Mouse (Mus musculus) liver, postnatal 0 days (tissue): ENCODE measurements at regions not wholly inside any gene's neighbourhood (a gene's known extent, or its start where the extent isn't known, plus 50 kb on each side); places are given as distances from the start of the nearest gene placed in this dataset.

Experiments used
- ATAC-seq: fragments of 200-750 bp; cut with Nextera tagmentation; 2 replicates; pipeline ENCODE4 v1.8.0; 2017; ENCODE audit warnings: mild to moderate bottlenecking, moderate library complexity
- DNase-seq: peaks from one replicate; pipeline ENCODE4 v3.0.0-alpha.2; 2016
- H3K27ac ChIP-seq: fragments of 300-500 bp; sonication (generic); 2 replicates; pipeline ENCODE4 v1.5.1; 2014; ENCODE audit warnings: antibody characterized with exemption, moderate library complexity, mild to moderate bottlenecking, low read depth
- H3K27me3 ChIP-seq: fragments of 300-500 bp; sonication (generic); 2 replicates; pipeline ENCODE4 v1.6.1; 2014; ENCODE audit warnings: low read length, control low read depth, mixed read lengths; ENCODE audit not compliant: insufficient read depth
- H3K36me3 ChIP-seq: fragments of 300-500 bp; sonication (generic); replicated peaks from 2 replicates; pipeline ENCODE4 v1.6.1; 2014; ENCODE audit warnings: mild to moderate bottlenecking, control low read depth, low read length, moderate library complexity, mixed read lengths; ENCODE audit not compliant: insufficient read depth
- H3K4me1 ChIP-seq: fragments of 300-500 bp; sonication (generic); 2 replicates; pipeline ENCODE4 v1.6.1; 2014; ENCODE audit warnings: antibody characterized with exemption, mild to moderate bottlenecking, control low read depth; ENCODE audit not compliant: insufficient read depth
- H3K4me2 ChIP-seq: fragments of 300-500 bp; sonication (generic); 2 replicates; pipeline ENCODE4 v1.6.1; 2014; ENCODE audit warnings: low read depth, mild to moderate bottlenecking, low read length, moderate library complexity, mixed read lengths
- H3K4me3 ChIP-seq: fragments of 300-500 bp; sonication (generic); 2 replicates; pipeline ENCODE4 v1.5.1; 2014; ENCODE audit warnings: low read depth, low read length
- H3K9ac ChIP-seq: fragments of 300-500 bp; sonication (generic); replicated peaks from 2 replicates; pipeline ENCODE4 v1.6.1; 2014; ENCODE audit warnings: mild to moderate bottlenecking, moderate library complexity
- H3K9me3 ChIP-seq: fragments of 300-500 bp; sonication (generic); 2 replicates; pipeline ENCODE4 v1.6.1; 2016; ENCODE audit warnings: mild to moderate bottlenecking, control low read depth, low read length, mixed read lengths
- CTCF ChIP-seq: sonication (generic); IDR thresholded peaks from 2 replicates; pipeline ENCODE4 v1.5.1; 2016; ENCODE audit warnings: antibody characterized with exemption, low read depth
- EP300 ChIP-seq: IDR thresholded peaks from 2 replicates; pipeline ENCODE4 v1.6.1; 2016; ENCODE audit warnings: antibody characterized with exemption, low read depth, mild to moderate bottlenecking
- WGBS: fragments of 180-500 bp; shearing (Covaris S2); extraction: QIAGEN DNeasy Blood & Tissue Kit; methylation state at CpG from one replicate; pipeline ENCODE4 v1.1.7; 2014; ENCODE audit not compliant: insufficient replicate concordance; 5-methylcytosine and 5-hydroxymethylcytosine counted together

GRCm38 (mm10) chr7:70823020-70823419, 456.5 kb upstream of the Nr2f2 start:
- Histone ChIP-seq H3K9ac (no peak overlapping the region), H3K4me2 (no peak overlapping the region), H3K36me3 (no peaks in the 10 kb centered on the region), H3K27ac (no peak overlapping the region), H3K9me3 (no peaks in the 10 kb centered on the region), H3K4me1 (no peaks in the 10 kb centered on the region), H3K4me3 (no peak overlapping the region), H3K27me3 (no peaks in the 10 kb centered on the region)
- 68% methylated on average over 11 of the region's 11 CpGs for WGBS
- TF ChIP-seq CTCF (no peak), EP300 (no peak)
- DNase-seq: no peak
- no peak for ATAC-seq

- Histone ChIP-seq H3K9ac (no peak overlapping the region), H3K4me3 (no peak overlapping the region), H3K4me2 (no peak overlapping the region), H3K36me3 (no peaks in the 10 kb centered on the region), H3K9me3 (no peaks in the 10 kb centered on the region), H3K27ac (no peak overlapping the region), H3K27me3 (no peaks in the 10 kb centered on the region), H3K4me1 (no peaks in the 10 kb centered on the region)
- DNase-seq (no peak), ATAC-seq (no peak)
- WGBS: 77% methylated on average over 9 of the region's 9 CpGs
- TF ChIP-seq EP300 (no peak), CTCF (no peak)
Measured at GRCm38 (mm10) chr7:70822310-70822821, 455.8 kb upstream of the Nr2f2 start.

- no peaks in the 10 kb centered on the region for H3K27me3 ChIP-seq
- H3K9ac ChIP-seq: no peak overlapping the region
- H3K4me1 ChIP-seq: no peaks in the 10 kb centered on the region
- H3K36me3 ChIP-seq: no peaks in the 10 kb centered on the region
- no peak overlapping the region for H3K27ac ChIP-seq
- TF ChIP-seq EP300 (no peak), CTCF (no peak)
- no peak overlapping the region for H3K4me2 ChIP-seq
- H3K4me3 ChIP-seq: no peak overlapping the region
- 77% methylated on average over 4 of the region's 4 CpGs for WGBS
- ATAC-seq (no peak), DNase-seq (no peak)
- H3K9me3 ChIP-seq: no peaks in the 10 kb centered on the region
Measured at GRCm38 (mm10) chr7:70821861-70822260, 455.3 kb upstream of the Nr2f2 start.

- no peaks in the 10 kb centered on the region for H3K4me1 ChIP-seq
- no peak overlapping the region for H3K27ac ChIP-seq
- H3K36me3 ChIP-seq: no peaks in the 10 kb centered on the region
- H3K4me3 ChIP-seq: no peak overlapping the region
- DNase-seq (no peak), ATAC-seq (no peak)
- H3K4me2 ChIP-seq: no peak overlapping the region
- H3K9me3 ChIP-seq: no peaks in the 10 kb centered on the region
- H3K9ac ChIP-seq: no peak overlapping the region
- no peak for TF ChIP-seq EP300
- no peaks in the 10 kb centered on the region for H3K27me3 ChIP-seq
- 69% methylated on average over 6 of the region's 6 CpGs for WGBS
Measured at GRCm38 (mm10) chr7:70817347-70817913, 450.9 kb upstream of the Nr2f2 start.

GRCm38 (mm10) chr7:70814391-70814790, 447.9 kb upstream of the Nr2f2 start:
- no peak overlapping the region for H3K27ac ChIP-seq
- TF ChIP-seq EP300: no peak
- no peak for TF ChIP-seq CTCF
- no peaks in the 10 kb centered on the region for H3K4me1 ChIP-seq
- H3K27me3 ChIP-seq: no peaks in the 10 kb centered on the region
- WGBS: 72% methylated on average over 3 of the region's 3 CpGs
- H3K9ac ChIP-seq: no peak overlapping the region
- DNase-seq: no peak
- ATAC-seq: no peak
- H3K36me3 ChIP-seq: no peaks in the 10 kb centered on the region
- H3K4me2 ChIP-seq: no peak overlapping the region
- H3K9me3 ChIP-seq: no peaks in the 10 kb centered on the region
- H3K4me3 ChIP-seq: no peak overlapping the region

GRCm38 (mm10) chr7:70813101-70813500, 446.6 kb upstream of the Nr2f2 start:
- no peak overlapping the region for H3K4me3 ChIP-seq
- WGBS: 66% methylated on average over 5 of the region's 5 CpGs
- H3K4me2 ChIP-seq: no peak overlapping the region
- H3K4me1 ChIP-seq: no peaks in the 10 kb centered on the region
- TF ChIP-seq EP300 (no peak), CTCF (no peak)
- no peak for DNase-seq
- no peaks in the 10 kb centered on the region for H3K36me3 ChIP-seq
- H3K9ac ChIP-seq: no peak overlapping the region
- H3K9me3 ChIP-seq: no peaks in the 10 kb centered on the region
- no peak for ATAC-seq
- H3K27me3 ChIP-seq: no peaks in the 10 kb centered on the region
- H3K27ac ChIP-seq: no peak overlapping the region
